Mouse (Mus musculus) stomach, postnatal 0 days (tissue): ENCODE measurements at regions not wholly inside any gene's neighbourhood (a gene's known extent, or its start where the extent isn't known, plus 50 kb on each side); places are given as distances from the start of the nearest gene placed in this dataset.

ENCODE experiments used
- CTCF ChIP-seq: IDR thresholded peaks from 2 replicates; pipeline ENCODE4 v1.5.1; 2016; ENCODE audit warnings: antibody characterized with exemption, low read depth, mild to moderate bottlenecking, moderate library complexity
- EP300 ChIP-seq: optimal IDR thresholded peaks from 2 replicates; pipeline ENCODE3; 2016; ENCODE audit warnings: antibody characterized with exemption

GRCm38 (mm10) chr15:25270349-25270748 is 143.2 kb downstream of the Basp1 start:
- TF ChIP-seq CTCF (no peak), EP300 (no peak)
